Mouse (Mus musculus): ENCODE data around the gene Rpl32. TPM values are rescaled to one million over a fixed set of nuclear protein-coding genes. Genes with fewer than 3 reads are reported as not detected.
A peak's percentile ranks its signal among the peaks of the same experiment; 100 is the strongest.

Gene Rpl32
- polyA plus RNA-seq, 1 experiment from 2014 or later = 1,566 TPM

- no peak overlapping the region for H3K27ac ChIP-seq (replicated peaks in 1 of 2; ENCODE audit: control insufficient read depth in 1 of 2, insufficient read depth in 1 of 2, low read depth in 2 of 2, low read length in 2 of 2)
- H3K36me3 ChIP-seq (ENCODE audit: control insufficient read depth, insufficient read depth, low read length) = peaks cover 40% of the 10 kb centered on the region
- no peak overlapping the region for H3K4me3 ChIP-seq (ENCODE audit: control insufficient read depth in 1 of 2, insufficient read depth in 1 of 2, low read depth in 1 of 2, low read length in 2 of 2)
- 93% methylated on average over 10 of the region's 10 CpGs for WGBS
- no peaks in the 10 kb centered on the region for H3K27me3 ChIP-seq (ENCODE audit: control insufficient read depth, insufficient read depth, low read length)
- peaks cover 3 to 16% of the 10 kb centered on the region in 2 experiments for H3K4me1 ChIP-seq (ENCODE audit: control insufficient read depth in 2 of 2, insufficient read depth in 2 of 2, low read length in 2 of 2)
- H3K9ac ChIP-seq (ENCODE audit: low read length) = 0 out of 2 replicates have a peak overlapping the region, but pooled peaks have one; percentile 22
- ATAC-seq (ENCODE audit: insufficient number of reproducible peaks, insufficient read depth, low FRiP score, low read depth) = no peak
- H3K4me2 ChIP-seq (ENCODE audit: low read length) = no peak overlapping the region
- H3K9me3 ChIP-seq (ENCODE audit: control insufficient read depth, low read length) = no peaks in the 10 kb centered on the region
Observed at GRCm38 (mm10) chr6:115848598-115849304, 40.2 kb upstream of the Rpl32 start.

- no peak overlapping the region for H3K4me3 ChIP-seq (ENCODE audit: control insufficient read depth in 1 of 2, insufficient read depth in 1 of 2, low read depth in 1 of 2, low read length in 2 of 2)
- H3K9ac ChIP-seq (ENCODE audit: low read length) = no peak overlapping the region
- WGBS = 47% methylated on average over 6 of the region's 8 CpGs
- peaks cover 57% of the 10 kb centered on the region for H3K36me3 ChIP-seq (ENCODE audit: control insufficient read depth, insufficient read depth, low read length)
- no peak overlapping the region for H3K27ac ChIP-seq (replicated peaks in 1 of 2; ENCODE audit: control insufficient read depth in 1 of 2, insufficient read depth in 1 of 2, low read depth in 2 of 2, low read length in 2 of 2)
- no peak overlapping the region for H3K4me2 ChIP-seq (ENCODE audit: low read length)
- H3K27me3 ChIP-seq (ENCODE audit: control insufficient read depth, insufficient read depth, low read length) = no peaks in the 10 kb centered on the region
- ATAC-seq (ENCODE audit: insufficient number of reproducible peaks, insufficient read depth, low FRiP score, low read depth) = no peak
- H3K4me1 ChIP-seq (ENCODE audit: control insufficient read depth in 2 of 2, insufficient read depth in 2 of 2, low read length in 2 of 2) = peaks cover 0 to 7% of the 10 kb centered on the region in 2 experiments; a peak in 3 of 4 replicates
- no peaks in the 10 kb centered on the region for H3K9me3 ChIP-seq (ENCODE audit: control insufficient read depth, low read length)
Observed at GRCm38 (mm10) chr6:115846640-115847411, 38.3 kb upstream of the Rpl32 start.

- no peaks in the 10 kb centered on the region for H3K27me3 ChIP-seq (ENCODE audit: control insufficient read depth, insufficient read depth, low read length)
Observed at GRCm38 (mm10) chr6:115845006-115845405, 36.5 kb upstream of the Rpl32 start.

GRCm38 (mm10) chr6:115838745-115839144, 30.2 kb upstream of the Rpl32 start:
- Histone ChIP-seq H3K9ac (ENCODE audit: low read length) (no peak overlapping the region), H3K4me2 (ENCODE audit: low read length) (peak overlapping the region; percentile 88), H3K9me3 (ENCODE audit: control insufficient read depth, low read length) (no peaks in the 10 kb centered on the region), H3K27me3 (ENCODE audit: control insufficient read depth, insufficient read depth, low read length) (no peaks in the 10 kb centered on the region), H3K27ac (replicated peaks in 1 of 2; ENCODE audit: control insufficient read depth in 1 of 2, insufficient read depth in 1 of 2, low read depth in 2 of 2, low read length in 2 of 2) (no peak overlapping the region), H3K36me3 (ENCODE audit: control insufficient read depth, insufficient read depth, low read length) (peaks cover 26% of the 10 kb centered on the region), H3K4me3 (ENCODE audit: control insufficient read depth in 1 of 2, insufficient read depth in 1 of 2, low read depth in 1 of 2, low read length in 2 of 2) (peak overlapping the region in 1 of 2 experiments; percentile 41; a peak in 2 of 4 replicates), H3K4me1 (ENCODE audit: control insufficient read depth in 2 of 2, insufficient read depth in 2 of 2, low read length in 2 of 2) (peaks cover 7 to 11% of the 10 kb centered on the region in 2 experiments; a peak in 3 of 4 replicates)
- WGBS = 68% methylated on average over 5 of the region's 5 CpGs
- no peak for ATAC-seq (ENCODE audit: insufficient number of reproducible peaks, insufficient read depth, low FRiP score, low read depth)

More at GRCm38 (mm10) chr6:115845006-115845405, 36.5 kb upstream of the Rpl32 start:
- no peak overlapping the region for H3K9ac ChIP-seq (ENCODE audit: low read length)
- H3K36me3 ChIP-seq (ENCODE audit: control insufficient read depth, insufficient read depth, low read length) = peaks cover 59% of the 10 kb centered on the region
- H3K4me3 ChIP-seq (ENCODE audit: control insufficient read depth in 1 of 2, insufficient read depth in 1 of 2, low read depth in 1 of 2, low read length in 2 of 2) = no peak overlapping the region
- peaks cover 0 to 6% of the 10 kb centered on the region in 2 experiments; a peak in 2 of 4 replicates for H3K4me1 ChIP-seq (ENCODE audit: control insufficient read depth in 2 of 2, insufficient read depth in 2 of 2, low read length in 2 of 2)
- H3K27ac ChIP-seq (replicated peaks in 1 of 2; ENCODE audit: control insufficient read depth in 1 of 2, insufficient read depth in 1 of 2, low read depth in 2 of 2, low read length in 2 of 2) = no peak overlapping the region
- no peak overlapping the region for H3K4me2 ChIP-seq (ENCODE audit: low read length)
- no peaks in the 10 kb centered on the region for H3K9me3 ChIP-seq (ENCODE audit: control insufficient read depth, low read length)
- 92% methylated on average over 4 of the region's 4 CpGs for WGBS
- no peak for ATAC-seq (ENCODE audit: insufficient number of reproducible peaks, insufficient read depth, low FRiP score, low read depth)

GRCm38 (mm10) chr6:115838161-115838597, 29.6 kb upstream of the Rpl32 start, which contains the start of gene Efcab12:
Gene Efcab12 (minus strand): TSS chr6:115838412.
- no peaks in the 10 kb centered on the region for H3K9me3 ChIP-seq (ENCODE audit: control insufficient read depth, low read length)
- H3K4me2 ChIP-seq (ENCODE audit: low read length) = peak within 1 kb of the TSS; percentile 88
- H3K27ac ChIP-seq (replicated peaks in 1 of 2; ENCODE audit: control insufficient read depth in 1 of 2, insufficient read depth in 1 of 2, low read depth in 2 of 2, low read length in 2 of 2) = 0 out of 4 replicates have a peak within 1 kb of the TSS, but pooled peaks of 1 of the 2 experiments have one; percentile 2
- 2% methylated on average over 19 of the region's 19 CpGs for WGBS
- peaks cover 20% of the 10 kb centered on the region for H3K36me3 ChIP-seq (ENCODE audit: control insufficient read depth, insufficient read depth, low read length)
- H3K4me1 ChIP-seq (ENCODE audit: control insufficient read depth in 2 of 2, insufficient read depth in 2 of 2, low read length in 2 of 2) = peaks cover 7 to 11% of the 10 kb centered on the region in 2 experiments; a peak in 3 of 4 replicates
- peak within 1 kb of the TSS; percentile 41 to 49 for H3K4me3 ChIP-seq (ENCODE audit: control insufficient read depth in 1 of 2, insufficient read depth in 1 of 2, low read depth in 1 of 2, low read length in 2 of 2)
- peak within 1 kb of the TSS; percentile 62 for H3K9ac ChIP-seq (ENCODE audit: low read length)
- ATAC-seq (ENCODE audit: insufficient number of reproducible peaks, insufficient read depth, low FRiP score, low read depth) = peak; percentile 69
- H3K27me3 ChIP-seq (ENCODE audit: control insufficient read depth, insufficient read depth, low read length) = no peaks in the 10 kb centered on the region

GRCm38 (mm10) chr6:115833861-115834260, 25.3 kb upstream of the Rpl32 start:
- H3K4me3 ChIP-seq (ENCODE audit: control insufficient read depth in 1 of 2, insufficient read depth in 1 of 2, low read depth in 1 of 2, low read length in 2 of 2) = no peak overlapping the region
- no peak overlapping the region for H3K4me2 ChIP-seq (ENCODE audit: low read length)
- no peak overlapping the region for H3K9ac ChIP-seq (ENCODE audit: low read length)
- H3K27ac ChIP-seq (replicated peaks in 1 of 2; ENCODE audit: control insufficient read depth in 1 of 2, insufficient read depth in 1 of 2, low read depth in 2 of 2, low read length in 2 of 2) = no peak overlapping the region
- ATAC-seq (ENCODE audit: insufficient number of reproducible peaks, insufficient read depth, low FRiP score, low read depth) = no peak
- no peaks in the 10 kb centered on the region for H3K27me3 ChIP-seq (ENCODE audit: control insufficient read depth, insufficient read depth, low read length)
- H3K9me3 ChIP-seq (ENCODE audit: control insufficient read depth, low read length) = no peaks in the 10 kb centered on the region
- peaks cover 7 to 11% of the 10 kb centered on the region in 2 experiments; a peak in 3 of 4 replicates for H3K4me1 ChIP-seq (ENCODE audit: control insufficient read depth in 2 of 2, insufficient read depth in 2 of 2, low read length in 2 of 2)
- H3K36me3 ChIP-seq (ENCODE audit: control insufficient read depth, insufficient read depth, low read length) = no peaks in the 10 kb centered on the region

GRCm38 (mm10) chr6:115832152-115832850, 23.8 kb upstream of the Rpl32 start:
- Histone ChIP-seq H3K4me3 (ENCODE audit: control insufficient read depth in 1 of 2, insufficient read depth in 1 of 2, low read depth in 1 of 2, low read length in 2 of 2) (no peak overlapping the region), H3K27me3 (ENCODE audit: control insufficient read depth, insufficient read depth, low read length) (no peaks in the 10 kb centered on the region), H3K4me1 (ENCODE audit: control insufficient read depth in 2 of 2, insufficient read depth in 2 of 2, low read length in 2 of 2) (peaks cover 0 to 2% of the 10 kb centered on the region in 2 experiments; a peak in 1 of 4 replicates), H3K36me3 (ENCODE audit: control insufficient read depth, insufficient read depth, low read length) (no peaks in the 10 kb centered on the region), H3K9ac (ENCODE audit: low read length) (no peak overlapping the region), H3K27ac (replicated peaks in 1 of 2; ENCODE audit: control insufficient read depth in 1 of 2, insufficient read depth in 1 of 2, low read depth in 2 of 2, low read length in 2 of 2) (no peak overlapping the region), H3K4me2 (ENCODE audit: low read length) (no peak overlapping the region), H3K9me3 (ENCODE audit: control insufficient read depth, low read length) (no peaks in the 10 kb centered on the region)
- WGBS = 87% methylated on average over 2 of the region's 2 CpGs
- no peak for ATAC-seq (ENCODE audit: insufficient number of reproducible peaks, insufficient read depth, low FRiP score, low read depth)
